Mouse (Mus musculus) bone marrow macrophage, adult 2 months (primary cell): Measurements from ENCODE around the gene 1110012L19Rik.

Source experiments
- CTCF ChIP-seq: IDR thresholded peaks from 2 replicates; pipeline ENCODE4 v1.5.1; 2012; ENCODE audit warnings: low read depth, mild to moderate bottlenecking, low read length, moderate library complexity
- POLR2A ChIP-seq: IDR thresholded peaks from 2 replicates; pipeline ENCODE4 v1.6.1; 2012; ENCODE audit warnings: mild to moderate bottlenecking, low read depth, low read length, borderline replicate concordance

GRCm38 (mm10) chrX:70385276-70385961 lies at the start of gene 1110012L19Rik:
- TF ChIP-seq CTCF (no peak), POLR2A (no peak)
